Mouse (Mus musculus) hindbrain, embryonic 11.5 days (tissue): ENCODE data around the gene Ccl17. TPM values are rescaled to one million over a fixed set of nuclear protein-coding genes. Genes with fewer than 3 reads are reported as not detected.

Source experiments
- ATAC-seq: fragments of 200-750 bp; cut with Nextera tagmentation; 2 replicates; pipeline ENCODE4 v1.8.0; 2017; ENCODE audit warnings: mild to moderate bottlenecking, moderate TSS enrichment, moderate library complexity; ENCODE audit not compliant: low FRiP score
- DNase-seq: peaks from one replicate; pipeline ENCODE4 v3.0.0-alpha.2; 2015; ENCODE audit warnings: low spot score
- H3K27ac ChIP-seq: fragments of 300-500 bp; sonication (generic); 2 replicates; pipeline ENCODE4 v1.5.1; 2014; ENCODE audit warnings: mild to moderate bottlenecking, low read depth, low read length
- H3K27me3 ChIP-seq: fragments of 300-500 bp; sonication (generic); 2 replicates; pipeline ENCODE4 v1.6.1; 2014; ENCODE audit warnings: mild to moderate bottlenecking, low read length, moderate library complexity, mixed read lengths; ENCODE audit not compliant: control insufficient read depth, insufficient read depth
- H3K36me3 ChIP-seq: fragments of 300-500 bp; sonication (generic); 2 replicates; pipeline ENCODE4 v1.6.1; 2014; ENCODE audit warnings: mild to moderate bottlenecking, low read length, moderate library complexity, mixed read lengths; ENCODE audit not compliant: control insufficient read depth, insufficient read depth
- H3K4me1 ChIP-seq: fragments of 300-500 bp; sonication (generic); replicated peaks from 2 replicates; pipeline ENCODE4 v1.6.1; 2014; ENCODE audit warnings: low read length, mixed read lengths; ENCODE audit not compliant: control insufficient read depth, insufficient read depth
- H3K4me2 ChIP-seq: fragments of 300-500 bp; sonication (generic); replicated peaks from 2 replicates; pipeline ENCODE4 v1.6.1; 2014; ENCODE audit warnings: mild to moderate bottlenecking, low read depth, low read length
- H3K4me3 ChIP-seq: fragments of 300-500 bp; sonication (generic); 2 replicates; pipeline ENCODE4 v1.5.1; 2014; ENCODE audit warnings: low read depth, low read length
- H3K9ac ChIP-seq: fragments of 300-500 bp; sonication (generic); 2 replicates; pipeline ENCODE4 v1.6.1; 2014; ENCODE audit warnings: low read depth, low read length
- H3K9me3 ChIP-seq: fragments of 300-500 bp; sonication (generic); 2 replicates; pipeline ENCODE4 v1.6.1; 2016; ENCODE audit warnings: low read length; ENCODE audit not compliant: control insufficient read depth
- WGBS: fragments of 180-500 bp; shearing (Covaris S2); extraction: QIAGEN DNeasy Blood & Tissue Kit; methylation state at CpG from one replicate; pipeline ENCODE4 v1.1.7; 2014; 5-methylcytosine and 5-hydroxymethylcytosine counted together
- polyA plus RNA-seq: library from polyadenylated mRNA; unstranded; fragments of >200 nt; fragmentation: Nextera tagmentation; extraction: Ambion mirVana; gene quantifications from 2 replicates; pipeline ENCODE4 v1.2.1, GENCODE M21; 2014

The Ccl17 gene
- polyA plus RNA-seq, 1 experiment from 2014 or later = not detected

- no peak for DNase-seq
- 72% methylated on average over 6 of the region's 6 CpGs for WGBS
- no peaks in the 10 kb centered on the region for H3K27me3 ChIP-seq
- H3K4me3 ChIP-seq = no peak overlapping the region
- no peaks in the 10 kb centered on the region for H3K36me3 ChIP-seq
- no peaks in the 10 kb centered on the region for H3K4me1 ChIP-seq
- no peak overlapping the region for H3K9ac ChIP-seq
- no peak overlapping the region for H3K4me2 ChIP-seq
- H3K27ac ChIP-seq = no peak overlapping the region
- ATAC-seq = no peak
- H3K9me3 ChIP-seq = no peaks in the 10 kb centered on the region
Measured at GRCm38 (mm10) chr8:94785995-94786595, 24.2 kb upstream of the Ccl17 start.

GRCm38 (mm10) chr8:94787524-94788501 is 22.4 kb upstream of the Ccl17 start:
- DNase-seq = no peak
- H3K27ac ChIP-seq = no peak overlapping the region
- H3K27me3 ChIP-seq = no peaks in the 10 kb centered on the region
- H3K36me3 ChIP-seq = no peaks in the 10 kb centered on the region
- no peak for ATAC-seq
- WGBS = 75% methylated on average over 15 of the region's 15 CpGs
- no peak overlapping the region for H3K4me3 ChIP-seq
- no peaks in the 10 kb centered on the region for H3K9me3 ChIP-seq
- H3K4me2 ChIP-seq = no peak overlapping the region
- no peaks in the 10 kb centered on the region for H3K4me1 ChIP-seq
- no peak overlapping the region for H3K9ac ChIP-seq

DNA sequence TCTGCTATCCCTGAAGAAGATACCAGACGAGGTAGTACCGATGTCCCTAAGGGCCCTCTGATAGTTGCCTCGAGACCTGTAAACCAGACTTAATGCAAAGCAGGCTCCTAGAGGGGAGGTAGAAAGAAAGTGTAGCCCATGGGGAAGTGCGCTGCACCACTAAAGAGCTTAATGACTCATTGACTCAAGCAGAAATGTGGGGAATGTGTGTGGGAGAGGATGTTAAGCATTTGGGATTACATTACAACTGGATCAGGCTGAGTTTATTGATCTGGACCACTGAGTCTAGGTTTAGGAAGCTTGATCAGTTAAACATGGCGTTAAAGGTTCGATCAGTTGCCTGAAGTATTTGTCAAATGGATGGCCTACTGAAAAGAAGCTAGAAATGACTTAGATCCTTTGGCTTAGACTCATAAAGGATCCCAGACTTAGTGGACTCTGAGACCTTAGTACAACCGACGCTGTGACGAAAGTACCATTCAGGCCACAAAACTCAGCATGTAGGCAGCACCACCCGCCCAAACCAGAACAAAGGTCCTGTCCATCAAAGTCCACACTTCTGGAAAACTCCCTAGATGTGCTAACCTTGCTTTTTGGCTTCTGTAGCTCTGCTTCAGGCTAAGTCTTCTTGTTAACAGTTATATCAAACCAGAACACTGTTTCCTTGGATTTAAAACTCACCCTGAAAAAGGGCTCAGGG is 20.8 kb upstream of the Ccl17 start:
- Histone ChIP-seq H3K9me3 (no peaks in the 10 kb centered on the region), H3K4me3 (no peak overlapping the region), H3K36me3 (no peaks in the 10 kb centered on the region), H3K27ac (no peak overlapping the region), H3K27me3 (no peaks in the 10 kb centered on the region), H3K4me1 (no peaks in the 10 kb centered on the region), H3K4me2 (no peak overlapping the region), H3K9ac (no peak overlapping the region)
- WGBS = 66% methylated on average over 10 of the region's 10 CpGs
- no peak for DNase-seq
- ATAC-seq = no peak

DNA sequence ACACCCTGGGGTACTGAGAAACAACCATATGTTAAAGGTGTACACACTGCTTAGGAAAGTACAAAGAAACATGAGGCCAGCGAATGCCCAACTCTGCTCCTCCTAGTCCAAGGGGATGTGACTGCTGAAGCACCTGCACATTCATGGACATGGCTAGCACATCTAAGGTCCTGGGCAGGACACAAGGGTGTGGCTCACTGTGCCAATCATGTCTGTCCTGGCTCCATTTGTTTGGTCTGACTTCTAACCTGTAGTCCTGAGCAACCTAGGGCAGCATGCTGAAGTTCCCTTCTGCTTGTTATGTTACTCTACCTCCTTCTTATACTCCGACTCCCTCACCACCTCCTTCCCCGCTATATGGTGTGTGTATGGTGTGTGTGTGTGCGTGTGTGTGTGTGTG is 15.9 kb upstream of the Ccl17 start:
- Histone ChIP-seq H3K4me3 (no peak overlapping the region), H3K9ac (no peak overlapping the region), H3K4me1 (no peaks in the 10 kb centered on the region), H3K36me3 (no peaks in the 10 kb centered on the region), H3K27me3 (no peaks in the 10 kb centered on the region), H3K27ac (no peak overlapping the region), H3K9me3 (no peaks in the 10 kb centered on the region), H3K4me2 (no peak overlapping the region)
- DNase-seq = no peak
- ATAC-seq = no peak
- WGBS = 86% methylated on average over 4 of the region's 4 CpGs

GRCm38 (mm10) chr8:94794782-94795181 is 15.5 kb upstream of the Ccl17 start:
- ATAC-seq (no peak), DNase-seq (no peak)
- Histone ChIP-seq H3K9ac (no peak overlapping the region), H3K4me1 (no peaks in the 10 kb centered on the region), H3K36me3 (no peaks in the 10 kb centered on the region), H3K4me2 (no peak overlapping the region), H3K4me3 (no peak overlapping the region), H3K9me3 (no peaks in the 10 kb centered on the region), H3K27ac (no peak overlapping the region), H3K27me3 (no peaks in the 10 kb centered on the region)
- 94% methylated on average over 2 of the region's 2 CpGs for WGBS

GRCm38 (mm10) chr8:94800278-94800968 is 9.8 kb upstream of the Ccl17 start:
- Histone ChIP-seq H3K4me1 (no peaks in the 10 kb centered on the region), H3K27me3 (no peaks in the 10 kb centered on the region), H3K36me3 (no peaks in the 10 kb centered on the region), H3K4me2 (no peak overlapping the region), H3K9me3 (no peaks in the 10 kb centered on the region), H3K27ac (no peak overlapping the region), H3K4me3 (no peak overlapping the region), H3K9ac (no peak overlapping the region)
- ATAC-seq = no peak
- 69% methylated on average over 7 of the region's 7 CpGs for WGBS
- peak; percentile 31 for DNase-seq

DNA sequence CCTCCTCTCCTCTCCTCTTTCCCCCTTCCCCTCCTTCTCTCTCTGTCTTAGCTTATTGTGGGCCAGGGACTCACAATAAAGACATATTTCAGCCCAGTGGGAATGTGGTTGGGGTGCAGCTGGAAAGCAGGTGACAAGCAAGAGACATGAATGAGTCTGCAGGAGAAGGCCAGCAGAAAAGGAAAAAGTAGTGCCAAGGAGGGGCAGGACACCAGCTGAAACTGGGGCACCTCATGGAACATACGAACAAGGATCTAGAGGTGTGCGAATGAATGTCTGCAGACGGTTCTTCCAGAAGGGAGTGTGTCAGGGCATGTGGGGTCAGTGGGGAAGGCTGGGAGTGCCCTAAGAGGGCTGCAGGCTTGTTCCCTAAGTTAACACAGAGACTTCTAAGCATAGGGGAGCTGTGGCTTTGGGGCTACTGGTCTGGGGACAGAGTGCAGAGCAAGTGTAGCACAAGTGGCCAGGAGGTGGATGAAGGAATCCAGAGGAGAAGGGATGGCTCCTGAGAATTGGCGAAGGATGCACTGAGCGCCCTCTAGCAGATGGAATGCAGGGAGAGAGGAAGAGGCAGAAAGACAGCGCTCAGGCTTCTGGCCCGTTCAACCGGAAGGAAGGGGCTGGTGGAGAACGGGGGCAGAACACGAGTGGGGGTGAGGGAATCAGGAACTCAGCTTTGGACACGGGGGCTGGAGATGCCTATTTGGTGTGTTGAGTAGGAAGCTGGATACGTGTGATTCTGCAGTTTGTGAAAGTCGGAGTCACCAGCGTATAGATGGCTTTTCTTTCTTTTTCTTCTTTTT is 8.8 kb upstream of the Ccl17 start:
- H3K4me3 ChIP-seq = no peak overlapping the region
- ATAC-seq = no peak
- H3K9ac ChIP-seq = no peak overlapping the region
- no peak for DNase-seq
- H3K27me3 ChIP-seq = no peaks in the 10 kb centered on the region
- 43% methylated on average over 14 of the region's 14 CpGs for WGBS
- H3K27ac ChIP-seq = no peak overlapping the region
- no peaks in the 10 kb centered on the region for H3K4me1 ChIP-seq
- no peak overlapping the region for H3K4me2 ChIP-seq
- H3K9me3 ChIP-seq = no peaks in the 10 kb centered on the region
- H3K36me3 ChIP-seq = no peaks in the 10 kb centered on the region

DNA sequence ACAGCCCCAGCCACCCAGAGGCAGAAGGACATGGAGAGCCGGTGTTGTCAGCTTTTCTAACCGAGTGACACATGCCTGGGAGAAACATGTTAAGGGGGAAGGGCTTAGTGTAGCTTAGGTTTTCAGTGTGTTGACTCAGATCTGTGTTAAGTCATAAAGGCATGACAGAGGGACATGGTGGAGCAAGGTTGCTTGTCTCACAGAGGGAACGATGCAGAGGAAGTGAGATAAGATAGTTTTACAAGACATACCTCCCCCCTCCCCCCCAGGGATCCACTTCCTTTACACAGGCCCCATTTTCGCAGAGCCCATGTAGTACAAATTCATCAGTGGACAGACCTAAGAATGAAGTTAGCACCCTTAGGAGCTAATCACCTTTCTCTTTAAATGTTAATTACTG is 7.9 kb upstream of the Ccl17 start:
- no peak for ATAC-seq

More for the DNA sequence above, 7.9 kb upstream of the Ccl17 start:
- Histone ChIP-seq H3K9ac (no peak overlapping the region), H3K4me2 (no peak overlapping the region), H3K36me3 (no peaks in the 10 kb centered on the region), H3K4me3 (no peak overlapping the region), H3K27ac (no peak overlapping the region), H3K27me3 (no peaks in the 10 kb centered on the region), H3K9me3 (no peaks in the 10 kb centered on the region), H3K4me1 (no peaks in the 10 kb centered on the region)
- DNase-seq = no peak
- 79% methylated on average over 4 of the region's 4 CpGs for WGBS
